Mouse (Mus musculus) spleen, adult 2 months (tissue): ENCODE data around the gene Chmp6. TPM values are rescaled to one million over a fixed set of nuclear protein-coding genes. Genes with fewer than 3 reads are reported as not detected.

Source experiments
- DNase-seq, 2 experiments: peaks; one replicate each; pipeline versions ENCODE4 v3.0.0 to v3.0.0-alpha.2; 2012 to 2021; ENCODE audit warnings: low spot score in 2 of 2, low read depth in 1 of 2
- H3K27ac ChIP-seq: fragments of 200-500 bp; 2 replicates; pipeline ENCODE4 v1.5.1; 2012; ENCODE audit warnings: low read length, inconsistent platforms; ENCODE audit not compliant: insufficient read depth
- H3K27me3 ChIP-seq: fragments of 200-500 bp; 2 replicates; pipeline ENCODE4 v1.6.1; 2012; ENCODE audit warnings: mild to moderate bottlenecking, moderate library complexity, low read length, inconsistent platforms; ENCODE audit not compliant: control insufficient read depth, insufficient read depth
- H3K36me3 ChIP-seq: fragments of 200-500 bp; 2 replicates; pipeline ENCODE4 v1.6.1; 2012; ENCODE audit warnings: mild to moderate bottlenecking, low read length, inconsistent platforms; ENCODE audit not compliant: control insufficient read depth, insufficient read depth
- H3K4me1 ChIP-seq: fragments of 200-500 bp; 2 replicates; pipeline ENCODE4 v1.6.1; 2011; ENCODE audit warnings: inconsistent platforms; ENCODE audit not compliant: control insufficient read depth, insufficient read depth, insufficient read length
- H3K4me3 ChIP-seq: fragments of 200-500 bp; 2 replicates; pipeline ENCODE4 v1.5.1; 2011; ENCODE audit warnings: mild to moderate bottlenecking, inconsistent platforms; ENCODE audit not compliant: insufficient read depth, insufficient read length; ENCODE audit errors: extremely low read depth
- CTCF ChIP-seq: fragments of 200-500 bp; IDR thresholded peaks from 2 replicates; pipeline ENCODE4 v1.5.1; 2011; ENCODE audit warnings: mild to moderate bottlenecking, inconsistent platforms; ENCODE audit not compliant: insufficient read depth, insufficient read length, insufficient replicate concordance; ENCODE audit errors: extremely low read depth
- POLR2A ChIP-seq: fragments of 200-500 bp; IDR thresholded peaks from 2 replicates; pipeline ENCODE4 v1.6.1; 2011; ENCODE audit warnings: low read depth, low read length, inconsistent platforms
- WGBS: fragments of 180-500 bp; shearing (Covaris S2); methylation state at CpG from one replicate; pipeline ENCODE4 v1.1.7; 2018; 5-methylcytosine and 5-hydroxymethylcytosine counted together
- polyA plus RNA-seq: library from polyadenylated mRNA; depleted of rRNA; stranded (reverse); fragments of >200 nt; gene quantifications from 2 replicates; pipeline ENCODE4 v1.2.3, GENCODE M21; 2012

Gene Chmp6
- polyA plus RNA-seq, 1 experiment: 31.2 TPM

DNA sequence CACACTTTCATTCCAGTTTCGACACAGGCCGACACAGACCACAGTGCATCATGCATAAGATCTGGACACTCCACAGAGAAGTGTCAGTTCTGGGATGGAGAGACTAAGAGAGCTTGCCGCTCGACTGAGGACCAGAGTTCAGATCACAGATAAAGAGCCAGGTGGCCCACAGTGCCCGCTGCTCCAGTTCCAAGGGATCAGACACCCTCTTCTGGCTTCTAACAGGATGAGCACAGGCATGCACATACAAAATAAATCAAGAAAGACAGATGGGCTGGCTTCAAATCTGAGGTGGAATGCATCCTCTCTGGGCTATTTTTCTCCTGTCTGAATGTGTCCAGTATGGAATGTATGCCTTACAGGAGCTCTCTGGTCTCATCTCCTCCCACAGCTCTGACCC, 13.5 kb downstream of the Chmp6 start:
- Histone ChIP-seq H3K27me3 (no peaks in the 10 kb centered on the region), H3K27ac (no peak overlapping the region), H3K4me1 (peaks cover 5% of the 10 kb centered on the region; the same call in 1 of the 2 replicates), H3K4me3 (no peak overlapping the region), H3K36me3 (no peaks in the 10 kb centered on the region)
- DNase-seq: no peak
- WGBS: 81% methylated on average over 5 of the region's 5 CpGs
- TF ChIP-seq POLR2A: no peak
- no peak for TF ChIP-seq CTCF

DNA sequence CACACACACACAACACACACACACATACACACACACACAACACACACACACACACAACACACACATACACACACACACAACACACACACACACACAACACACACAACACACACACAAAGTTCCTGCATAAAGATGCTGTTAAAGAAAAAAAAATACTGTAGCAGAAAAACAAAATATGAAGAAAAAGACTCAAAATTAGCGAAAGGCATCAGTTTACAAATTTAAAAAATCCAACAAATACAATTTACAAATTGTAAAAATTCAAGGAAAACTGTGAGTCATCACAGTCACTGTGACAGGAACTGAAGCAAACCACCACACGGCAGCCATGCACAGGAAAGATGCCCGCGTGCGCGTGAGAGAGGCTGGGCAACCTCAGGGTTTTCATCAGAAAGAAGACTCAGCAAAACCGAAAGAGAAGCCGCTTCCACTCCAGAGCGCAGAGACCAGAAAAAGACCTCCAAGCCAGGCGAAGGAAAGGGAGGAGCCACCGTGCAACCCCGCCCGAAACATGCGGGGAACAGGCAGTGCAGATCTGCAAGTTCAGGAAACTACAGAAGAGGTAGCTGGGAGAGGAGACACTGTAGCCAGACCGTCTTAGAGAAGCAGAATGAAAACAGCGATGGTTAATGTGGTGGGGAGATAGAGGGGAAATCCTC, 14.9 kb downstream of the Chmp6 start:
- DNase-seq: peak; percentile 60 to 66
- H3K27ac ChIP-seq: peak overlapping the region; percentile 39
- WGBS: 7% methylated on average over 16 of the region's 16 CpGs

DNA sequence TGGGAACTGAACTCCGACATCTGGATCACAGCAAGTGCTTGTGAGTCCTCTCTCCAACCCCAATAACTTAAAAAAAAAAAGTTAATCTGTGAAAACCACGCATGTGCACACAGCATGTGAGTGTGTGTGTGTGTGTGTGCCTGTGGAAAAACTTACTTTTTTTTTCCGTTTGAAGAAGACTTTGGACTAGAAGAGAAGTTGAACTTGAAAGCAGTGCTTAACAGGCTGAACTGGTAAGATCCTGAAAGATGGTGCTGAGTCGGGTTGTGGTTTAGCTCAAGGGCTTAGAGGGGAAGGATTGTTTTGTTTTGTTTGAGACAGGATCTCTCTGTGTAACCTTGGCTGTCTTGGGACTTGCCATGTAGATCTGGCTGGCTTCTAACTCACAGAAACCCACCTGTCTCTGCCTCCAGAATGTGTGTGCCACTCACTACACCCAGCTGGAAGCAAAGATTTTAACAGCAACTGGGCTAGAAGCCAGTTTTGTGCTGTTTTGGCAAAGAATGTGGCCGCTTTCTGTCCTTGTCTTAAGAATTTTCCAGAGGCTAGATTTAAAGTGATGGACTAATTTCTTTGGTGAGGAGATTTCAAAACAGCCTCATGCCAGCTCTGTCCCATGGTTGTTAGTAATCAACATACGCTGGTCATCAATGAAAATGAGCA, 16.5 kb downstream of the Chmp6 start:
- DNase-seq: no peak
- WGBS: 51% methylated on average over 6 of the region's 6 CpGs
- Histone ChIP-seq H3K4me1 (peaks cover 28% of the 10 kb centered on the region; the same call in 1 of the 2 replicates), H3K27me3 (no peaks in the 10 kb centered on the region), H3K27ac (peak overlapping the region; percentile 4; the same call in 1 of the 2 replicates), H3K4me3 (no peak overlapping the region), H3K36me3 (no peaks in the 10 kb centered on the region)
- no peak for TF ChIP-seq POLR2A
- TF ChIP-seq CTCF: no peak

More for the DNA sequence above, 14.9 kb downstream of the Chmp6 start:
- no peaks in the 10 kb centered on the region for H3K27me3 ChIP-seq
- peaks cover 16% of the 10 kb centered on the region; the same call in 1 of the 2 replicates for H3K4me1 ChIP-seq
- H3K4me3 ChIP-seq: peak overlapping the region; percentile 23; the same call in 1 of the 2 replicates
- TF ChIP-seq POLR2A (no peak; the same call in 1 of the 2 replicates), CTCF (no peak)
- H3K36me3 ChIP-seq: no peaks in the 10 kb centered on the region

DNA sequence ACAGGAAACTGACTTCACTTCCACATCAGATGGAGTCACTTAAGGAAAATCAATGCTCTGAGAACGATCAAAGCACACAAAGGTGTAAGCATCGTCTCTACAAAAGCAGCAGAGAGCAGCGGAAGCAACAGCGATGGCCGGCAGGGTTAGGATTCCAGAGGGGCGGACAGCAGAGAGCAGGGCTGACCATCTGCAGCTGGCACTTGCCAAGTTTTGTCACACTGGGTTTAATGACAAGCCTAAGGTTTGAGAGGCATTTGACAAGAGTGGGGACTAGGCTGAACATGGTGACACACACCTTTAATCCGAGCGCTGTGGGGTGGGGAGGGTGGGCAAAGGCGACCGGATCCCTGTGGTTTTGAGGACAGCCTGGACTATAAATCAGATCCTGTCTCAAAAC, 18.6 kb downstream of the Chmp6 start:
- DNase-seq: no peak
- whole genome bisulfite sequencing: 36% methylated on average over 10 of the region's 10 CpGs
- H3K36me3 ChIP-seq: no peaks in the 10 kb centered on the region
- H3K27ac ChIP-seq: no peak overlapping the region
- no peaks in the 10 kb centered on the region for H3K27me3 ChIP-seq
- peaks cover 30% of the 10 kb centered on the region; the same call in 1 of the 2 replicates for H3K4me1 ChIP-seq
- TF ChIP-seq POLR2A (no peak), CTCF (no peak)
- no peak overlapping the region for H3K4me3 ChIP-seq

DNA sequence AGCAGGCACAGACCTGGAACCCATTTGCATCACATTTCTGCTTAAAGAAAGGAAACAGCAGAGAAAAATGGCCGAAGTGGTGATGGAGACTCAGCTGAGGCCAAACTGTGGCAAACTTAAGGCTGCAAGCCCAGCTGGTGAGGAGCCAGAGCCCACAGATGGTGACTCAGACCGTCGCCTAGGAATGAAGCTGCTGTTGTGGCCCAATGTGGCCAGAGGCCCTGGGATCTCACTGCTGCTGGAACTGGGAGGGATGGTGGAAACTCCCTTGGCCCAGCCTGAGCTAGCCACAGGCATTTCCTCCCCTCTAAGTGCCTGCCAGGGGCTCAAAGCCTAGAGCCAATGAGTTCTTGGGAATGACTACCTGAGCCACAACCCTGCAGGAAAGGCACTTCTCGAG, 19.9 kb downstream of the Chmp6 start:
- 50% methylated on average over 4 of the region's 4 CpGs for WGBS
- H3K36me3 ChIP-seq: no peaks in the 10 kb centered on the region
- H3K4me3 ChIP-seq: no peak overlapping the region
- H3K27ac ChIP-seq: no peak overlapping the region; the same call in 1 of the 2 replicates
- no peak for DNase-seq
- TF ChIP-seq CTCF: no peak
- no peak for TF ChIP-seq POLR2A
- no peaks in the 10 kb centered on the region for H3K27me3 ChIP-seq
- H3K4me1 ChIP-seq: peaks cover 26% of the 10 kb centered on the region; the same call in 1 of the 2 replicates

DNA sequence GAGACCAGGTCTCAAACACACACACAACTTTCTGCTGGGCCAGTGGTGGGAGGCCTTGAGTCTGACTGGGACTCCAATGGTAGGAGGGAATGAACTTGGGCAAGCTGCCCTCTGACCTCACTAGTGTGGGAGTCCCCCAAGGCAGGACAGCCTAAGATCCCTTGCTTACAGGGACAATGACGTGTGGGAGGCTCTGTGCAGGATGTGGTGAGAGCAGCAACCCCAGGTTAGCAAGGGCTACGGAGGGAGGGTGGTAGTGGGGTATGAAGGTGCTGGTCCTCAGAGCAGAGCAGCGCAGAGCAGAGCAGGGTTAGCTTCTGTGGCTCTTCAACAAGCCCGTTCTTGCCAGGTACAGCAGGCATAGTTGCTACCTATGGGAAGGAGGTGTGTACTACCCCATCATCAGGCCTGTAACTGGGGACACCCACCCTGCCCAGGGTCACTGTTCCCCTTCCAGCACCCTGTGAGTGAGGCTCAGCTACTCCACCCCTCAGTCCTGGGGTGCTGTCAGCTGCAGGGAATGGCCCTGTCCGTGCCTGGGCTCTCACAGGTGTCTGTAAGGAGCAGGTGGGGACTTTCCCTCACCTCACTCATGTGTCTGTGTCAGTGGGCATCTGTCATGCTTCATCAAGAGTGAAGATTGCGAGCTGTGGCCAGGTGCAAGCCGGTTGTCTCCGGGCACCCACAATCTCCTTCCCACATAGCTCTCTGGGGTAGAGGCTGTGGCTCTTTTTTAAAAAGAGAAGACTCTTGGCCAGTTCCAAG, 20.8 kb downstream of the Chmp6 start:
- peak in 1 of 2 experiments; percentile 25 for DNase-seq
- no peak overlapping the region for H3K4me3 ChIP-seq

More for the DNA sequence above, 20.8 kb downstream of the Chmp6 start:
- Histone ChIP-seq H3K4me1 (peaks cover 26% of the 10 kb centered on the region; the same call in 1 of the 2 replicates), H3K27me3 (no peaks in the 10 kb centered on the region), H3K36me3 (no peaks in the 10 kb centered on the region), H3K27ac (0 out of 2 replicates have a peak overlapping the region, but pooled peaks have one; percentile 13)
- TF ChIP-seq CTCF: no peak
- no peak for TF ChIP-seq POLR2A
- WGBS: 35% methylated on average over 8 of the region's 8 CpGs
